Mouse (Mus musculus): ENCODE measurements around the gene Nudcd3.

DNA sequence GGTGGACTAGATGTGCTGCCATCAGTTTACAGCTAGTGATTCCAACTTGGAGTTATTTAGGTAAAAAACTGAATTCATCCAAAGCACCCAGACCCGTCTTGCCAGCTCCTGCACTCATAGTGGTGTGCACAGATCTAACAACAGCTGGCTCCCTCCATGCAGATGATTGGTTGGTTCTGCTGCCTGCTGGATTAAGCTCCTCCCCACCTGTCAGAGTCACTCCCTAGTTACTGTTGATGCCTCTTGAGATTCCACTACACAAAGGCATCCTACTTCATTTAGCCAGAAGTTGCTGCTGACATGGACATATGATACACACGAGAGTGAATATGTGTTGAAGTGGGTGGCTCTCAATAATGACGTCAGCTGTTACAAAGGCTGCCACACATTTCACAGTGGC lies 16.6 kb upstream of the Nudcd3 start:
- TF ChIP-seq CTCF (IDR thresholded peaks at IDR 0.05; ENCODE audit: borderline replicate concordance, insufficient read depth, low read depth, low read length) = no peak
- no peak for TF ChIP-seq POLR2A (IDR thresholded peaks at IDR 0.05; ENCODE audit: borderline replicate concordance, insufficient read depth, low read length)

Data from cerebellum, adult 2 months (tissue).